Mouse (Mus musculus) hindbrain, embryonic 10.5 days (tissue): ENCODE data around the gene Socs3. TPM values are rescaled to one million over a fixed set of nuclear protein-coding genes. Genes with fewer than 3 reads are reported as not detected.

ENCODE experiments used
- DNase-seq: peaks from one replicate; pipeline ENCODE4 v3.0.0-alpha.2; 2017; ENCODE audit warnings: low spot score
- H3K27ac ChIP-seq: fragments of 300-500 bp; sonication (generic); 2 replicates; pipeline ENCODE4 v1.5.1; 2016; ENCODE audit warnings: mild to moderate bottlenecking, moderate library complexity
- H3K27me3 ChIP-seq: fragments of 300-500 bp; sonication (generic); 2 replicates; pipeline ENCODE4 v1.6.1; 2016; ENCODE audit warnings: mild to moderate bottlenecking; ENCODE audit not compliant: poor library complexity, insufficient read depth, severe bottlenecking
- H3K36me3 ChIP-seq: fragments of 300-500 bp; sonication (generic); 2 replicates; pipeline ENCODE4 v1.6.1; 2016; ENCODE audit warnings: mild to moderate bottlenecking, moderate library complexity
- H3K4me1 ChIP-seq: fragments of 300-500 bp; sonication (generic); replicated peaks from 2 replicates; pipeline ENCODE4 v1.6.1; 2016; ENCODE audit warnings: mild to moderate bottlenecking
- H3K4me3 ChIP-seq: fragments of 300-500 bp; sonication (generic); 2 replicates; pipeline ENCODE4 v1.5.1; 2016; ENCODE audit warnings: mild to moderate bottlenecking, moderate library complexity
- H3K9me3 ChIP-seq: fragments of 300-500 bp; sonication (generic); 2 replicates; pipeline ENCODE4 v1.6.1; 2016; ENCODE audit warnings: mild to moderate bottlenecking, moderate library complexity
- WGBS: fragments of 180-500 bp; shearing (Covaris S2); methylation state at CpG from one replicate; pipeline ENCODE4 v1.1.7; 2016; 5-methylcytosine and 5-hydroxymethylcytosine counted together
- polyA plus RNA-seq: library from polyadenylated mRNA; unstranded; fragments of >200 nt; fragmentation: Nextera tagmentation; extraction: Ambion mirVana; gene quantifications from 2 replicates; pipeline ENCODE4 v1.2.1, GENCODE M21; 2016

Socs3 gene
- polyA plus RNA-seq, 1 experiment from 2014 or later = 12.5 TPM

DNA sequence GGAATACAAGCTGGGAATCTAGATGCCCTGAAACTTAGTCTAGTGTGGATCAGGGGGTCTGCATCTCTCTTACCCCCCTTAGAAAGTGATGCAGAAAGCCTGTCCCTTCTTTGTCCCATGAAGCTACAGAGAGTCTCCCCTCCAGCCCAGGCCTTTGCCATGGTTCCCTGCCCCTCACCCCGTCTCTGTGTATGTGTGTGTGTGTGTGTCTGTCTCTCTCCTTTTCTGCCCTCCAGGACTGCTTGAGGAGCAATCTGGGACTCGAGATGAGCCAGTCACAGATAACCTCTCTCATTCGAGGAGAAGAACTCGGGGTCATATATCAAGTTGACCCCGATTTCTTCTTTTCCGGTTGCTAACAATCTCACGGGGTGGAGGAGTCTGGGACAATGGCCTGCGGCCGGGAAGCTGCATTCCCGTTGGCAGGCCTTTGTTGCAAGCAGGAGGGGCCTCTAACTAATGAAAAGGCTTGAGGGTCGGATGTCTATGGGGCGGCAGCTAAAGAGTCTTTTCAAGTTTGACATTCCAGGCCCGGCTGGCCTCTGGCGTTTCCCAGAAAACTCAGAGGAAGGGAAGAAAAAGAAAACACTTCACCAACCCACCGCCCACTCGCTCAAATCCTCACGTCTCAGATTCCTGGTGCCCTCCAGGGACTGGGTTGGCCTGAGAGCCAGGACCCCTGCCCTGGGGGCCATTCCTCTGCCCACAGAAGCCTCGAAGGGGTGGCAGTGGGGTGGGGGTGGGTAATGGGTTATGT, 5.5 kb upstream of the Socs3 start:
- H3K27ac ChIP-seq = peak overlapping the region; percentile 93
- H3K9me3 ChIP-seq = no peaks in the 10 kb centered on the region
- DNase-seq = peak; percentile 85
- H3K27me3 ChIP-seq = peaks cover 29% of the 10 kb centered on the region
- peak overlapping the region; percentile 41 for H3K4me3 ChIP-seq
- no peaks in the 10 kb centered on the region for H3K36me3 ChIP-seq
- peaks cover 83% of the 10 kb centered on the region for H3K4me1 ChIP-seq
- WGBS = under 1% methylated on average over 18 of the region's 18 CpGs

DNA sequence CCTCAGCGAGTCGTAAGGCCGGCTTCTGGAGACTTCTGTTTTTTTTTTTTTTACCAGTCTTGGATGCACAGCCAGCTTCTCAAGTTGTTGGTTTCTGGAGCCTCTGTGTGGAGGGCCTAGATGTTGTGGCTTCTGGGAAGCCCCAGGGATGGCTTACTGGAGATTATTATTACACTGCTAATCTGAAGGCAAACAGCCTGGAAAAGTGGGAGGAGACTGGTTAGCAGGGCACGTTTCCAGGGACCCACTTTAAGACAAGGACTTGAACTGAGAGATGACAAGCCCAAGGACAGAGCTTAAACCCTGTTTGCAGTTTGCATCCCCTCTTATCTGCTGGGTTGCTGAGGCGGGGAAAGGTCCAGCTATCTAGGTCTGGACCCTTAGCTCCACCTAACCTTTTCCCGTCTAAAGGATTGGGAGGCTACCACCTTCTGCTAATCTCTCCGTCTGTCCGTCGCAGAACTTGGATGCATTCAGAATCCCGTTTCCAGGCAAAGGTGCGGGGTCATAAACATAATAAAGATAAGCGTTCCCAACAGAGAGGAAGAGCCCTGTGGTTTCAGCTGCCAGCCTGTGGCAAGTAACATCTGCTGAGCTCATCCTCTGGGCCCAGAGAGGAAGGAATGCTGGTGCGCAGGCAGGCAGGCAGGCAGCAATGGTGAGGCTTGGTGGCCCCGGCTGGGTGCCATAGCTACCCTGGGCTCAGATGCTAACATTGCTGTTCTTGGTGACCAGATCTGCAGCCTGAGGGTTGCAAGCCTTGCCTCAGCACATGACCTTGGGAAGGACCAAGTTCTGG, 4.7 kb upstream of the Socs3 start:
- WGBS = 11% methylated on average over 14 of the region's 14 CpGs
- peak overlapping the region; percentile 93 for H3K27ac ChIP-seq
- H3K27me3 ChIP-seq = peaks cover 35% of the 10 kb centered on the region
- H3K4me3 ChIP-seq = peak overlapping the region; percentile 41; the same call in 1 of the 2 replicates
- peaks cover 92% of the 10 kb centered on the region for H3K4me1 ChIP-seq
- H3K9me3 ChIP-seq = no peaks in the 10 kb centered on the region
- DNase-seq = peak; percentile 43
- no peaks in the 10 kb centered on the region for H3K36me3 ChIP-seq

DNA sequence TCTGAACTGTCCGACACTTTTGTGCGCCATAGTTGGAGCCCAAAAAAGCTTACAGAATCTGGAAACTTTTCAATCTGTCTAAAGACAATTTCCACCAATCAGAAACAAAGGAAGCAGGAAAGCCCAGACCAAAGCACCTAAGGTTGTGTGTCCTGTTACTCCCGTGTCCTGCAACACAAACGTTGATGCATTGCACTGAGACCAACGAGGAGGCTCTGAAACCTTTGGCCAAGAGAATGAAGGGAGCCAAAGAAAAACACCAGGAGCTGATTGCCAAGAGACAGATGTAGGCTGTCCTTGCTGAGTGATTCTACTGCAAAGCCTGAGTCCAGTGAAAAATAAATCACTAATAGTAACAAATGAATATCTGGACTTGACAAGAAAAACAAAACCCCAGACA, 3.7 kb upstream of the Socs3 start:
- Histone ChIP-seq H3K4me1 (peaks cover 94% of the 10 kb centered on the region), H3K27ac (peak overlapping the region; percentile 93), H3K4me3 (no peak overlapping the region), H3K9me3 (no peaks in the 10 kb centered on the region), H3K27me3 (peaks cover 35% of the 10 kb centered on the region), H3K36me3 (no peaks in the 10 kb centered on the region)
- WGBS = 46% methylated on average over 5 of the region's 5 CpGs
- no peak for DNase-seq

DNA sequence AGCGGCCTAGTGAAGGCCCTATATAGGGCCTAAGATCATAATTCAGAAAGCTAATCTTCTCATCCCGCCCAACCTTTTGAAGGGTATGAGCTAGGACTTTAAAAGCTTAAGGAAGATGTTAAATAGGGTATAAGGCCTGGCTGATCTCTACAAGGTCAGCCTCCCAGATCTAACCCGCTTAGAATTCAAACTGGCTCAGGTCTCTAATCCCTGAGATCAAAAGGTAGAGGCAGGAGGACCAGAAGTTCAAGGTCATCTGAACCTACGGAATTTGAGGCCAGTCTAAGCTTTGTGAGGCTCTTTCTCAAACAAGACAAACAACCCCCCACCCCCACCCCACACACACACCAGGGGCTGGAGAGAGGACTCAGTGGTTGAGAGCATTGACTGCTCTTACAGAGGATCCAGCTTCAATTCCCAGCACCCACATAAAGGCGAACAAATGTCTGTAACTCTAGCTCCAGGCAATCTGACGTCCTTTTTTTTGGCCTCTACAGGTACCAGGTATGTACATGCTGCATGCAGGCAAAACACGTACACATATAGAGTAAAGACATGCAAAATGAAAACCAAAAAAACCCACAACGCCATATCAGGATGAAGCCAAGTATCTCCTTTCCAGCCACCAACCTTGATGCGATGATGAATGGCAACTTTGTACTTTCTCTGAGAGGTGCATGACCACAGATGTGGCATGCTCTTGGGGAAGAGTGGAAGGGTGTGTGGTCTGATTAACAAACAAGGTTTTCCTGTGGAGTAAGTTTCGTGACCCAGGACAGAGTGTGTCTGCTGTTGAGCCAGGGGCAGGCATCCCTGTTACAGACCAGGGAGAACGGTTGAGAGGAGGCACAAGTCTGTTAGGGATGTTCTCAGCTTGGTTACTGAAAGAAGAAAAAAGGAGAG, 3.1 kb upstream of the Socs3 start:
- no peaks in the 10 kb centered on the region for H3K36me3 ChIP-seq
- H3K4me3 ChIP-seq = no peak overlapping the region
- peaks cover 40% of the 10 kb centered on the region for H3K27me3 ChIP-seq
- no peaks in the 10 kb centered on the region for H3K9me3 ChIP-seq
- no peak for DNase-seq
- H3K4me1 ChIP-seq = peaks cover 94% of the 10 kb centered on the region
- WGBS = 58% methylated on average over 11 of the region's 11 CpGs
- H3K27ac ChIP-seq = peak overlapping the region; percentile 93

DNA sequence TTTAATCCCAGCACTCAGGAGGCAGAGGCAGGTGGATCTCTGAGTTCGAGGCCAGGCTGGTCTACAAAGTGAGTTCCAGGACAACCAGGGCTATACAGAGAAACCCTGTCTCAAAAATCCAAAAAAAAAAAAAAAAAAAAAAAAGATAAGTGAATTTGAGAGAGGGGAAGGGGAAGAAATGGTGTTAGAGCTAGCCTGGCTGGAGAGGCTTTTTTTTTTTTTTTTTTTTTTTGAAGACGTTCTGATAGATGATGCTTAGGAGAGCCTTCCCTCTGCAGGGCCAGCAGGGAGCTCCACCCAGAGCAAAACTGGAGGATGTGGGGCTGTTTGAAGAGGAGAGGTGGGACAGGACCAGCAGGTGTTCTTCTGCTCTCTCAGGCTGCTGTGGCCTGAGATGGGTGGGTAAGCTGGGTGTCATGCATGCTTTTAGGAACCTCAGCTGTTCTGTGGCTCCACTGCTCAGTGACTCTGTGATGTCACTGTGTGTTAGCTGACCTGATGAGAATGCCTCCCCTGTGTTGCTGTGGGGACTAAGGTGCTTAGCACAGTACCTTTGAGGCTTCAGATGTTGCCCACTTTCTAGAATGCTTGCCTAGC, 1.9 kb upstream of the Socs3 start:
- H3K36me3 ChIP-seq = peaks cover 11% of the 10 kb centered on the region
- H3K4me3 ChIP-seq = no peak overlapping the region
- H3K27me3 ChIP-seq = peaks cover 52% of the 10 kb centered on the region
- peak overlapping the region; percentile 45; the same call in 1 of the 2 replicates for H3K27ac ChIP-seq
- 51% methylated on average over 2 of the region's 2 CpGs for WGBS
- H3K9me3 ChIP-seq = no peaks in the 10 kb centered on the region
- H3K4me1 ChIP-seq = peaks cover 96% of the 10 kb centered on the region
- DNase-seq = no peak

DNA sequence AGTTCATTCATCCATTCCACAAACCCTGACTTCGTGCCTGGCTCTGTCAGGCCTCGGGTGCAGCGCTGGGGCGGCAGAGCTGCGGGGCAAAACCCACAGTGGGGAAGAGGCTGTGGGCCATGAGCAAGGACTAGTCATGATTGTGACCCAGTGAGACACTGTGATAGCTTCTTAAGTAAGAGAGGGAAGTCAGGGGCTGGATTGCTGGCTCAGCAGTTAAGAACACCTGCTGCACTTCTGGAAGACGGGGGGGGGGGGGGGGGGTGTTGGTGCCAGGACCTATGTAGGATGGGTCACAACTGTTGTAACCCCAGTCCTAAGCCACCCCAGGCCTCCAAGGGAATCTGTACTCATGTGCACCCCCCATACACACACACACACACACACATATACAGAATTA, 1.3 kb upstream of the Socs3 start:
- Histone ChIP-seq H3K4me1 (peaks cover 96% of the 10 kb centered on the region), H3K36me3 (peaks cover 17% of the 10 kb centered on the region), H3K9me3 (no peaks in the 10 kb centered on the region), H3K4me3 (no peak overlapping the region), H3K27me3 (peaks cover 58% of the 10 kb centered on the region), H3K27ac (peak overlapping the region; percentile 95; the same call in 1 of the 2 replicates)
- DNase-seq = no peak
- WGBS = 69% methylated on average over 6 of the region's 6 CpGs

DNA sequence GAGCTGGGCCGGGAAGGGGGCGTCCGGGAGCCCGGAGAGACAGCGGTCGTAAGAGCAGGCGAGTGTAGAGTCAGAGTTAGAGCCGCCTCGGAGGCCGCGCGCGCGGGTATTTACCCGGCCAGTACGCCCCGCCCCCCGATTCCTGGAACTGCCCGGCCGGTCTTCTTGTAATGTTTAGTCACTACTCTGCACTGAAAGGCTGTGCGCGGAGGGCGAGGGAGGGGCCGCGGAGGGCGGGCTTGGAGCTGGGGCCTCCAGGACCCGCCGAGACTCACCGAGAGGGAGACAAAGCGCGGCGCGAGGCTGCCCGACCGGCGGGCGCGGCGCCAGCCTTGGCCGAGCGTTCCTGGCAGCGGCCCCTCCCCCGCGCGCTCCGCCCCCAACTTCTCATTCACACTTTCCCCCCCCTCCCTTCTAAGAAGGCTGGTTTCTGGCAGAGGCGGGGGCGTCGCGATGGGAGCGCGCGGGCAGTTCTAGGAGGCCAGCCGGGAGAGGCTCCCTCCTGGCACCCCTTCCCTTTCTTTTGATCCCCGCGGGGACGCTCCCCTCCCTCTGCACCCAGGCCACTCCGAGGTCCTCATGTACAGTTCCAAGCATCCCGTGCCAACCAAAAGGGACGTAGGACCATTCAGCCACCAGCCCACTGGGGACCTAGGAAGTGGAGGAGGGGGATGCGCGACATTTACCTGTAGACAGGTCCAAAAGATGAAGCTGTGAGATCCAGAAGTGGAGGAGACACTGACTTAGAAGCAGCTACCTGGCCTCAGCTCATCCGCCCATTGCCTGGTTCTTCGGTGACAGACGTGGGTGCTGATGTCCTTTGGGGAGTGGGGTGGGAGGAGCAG, 525 bp downstream of the Socs3 start:
- peak; percentile 96 for DNase-seq
- H3K4me3 ChIP-seq = peak overlapping the region; percentile 65
- H3K27me3 ChIP-seq = peaks cover 76% of the 10 kb centered on the region
- peaks cover 96% of the 10 kb centered on the region for H3K4me1 ChIP-seq
- WGBS = under 1% methylated on average over 65 of the region's 65 CpGs
- peak overlapping the region; percentile 95 for H3K27ac ChIP-seq
- peaks cover 18% of the 10 kb centered on the region for H3K36me3 ChIP-seq
- H3K9me3 ChIP-seq = no peaks in the 10 kb centered on the region

DNA sequence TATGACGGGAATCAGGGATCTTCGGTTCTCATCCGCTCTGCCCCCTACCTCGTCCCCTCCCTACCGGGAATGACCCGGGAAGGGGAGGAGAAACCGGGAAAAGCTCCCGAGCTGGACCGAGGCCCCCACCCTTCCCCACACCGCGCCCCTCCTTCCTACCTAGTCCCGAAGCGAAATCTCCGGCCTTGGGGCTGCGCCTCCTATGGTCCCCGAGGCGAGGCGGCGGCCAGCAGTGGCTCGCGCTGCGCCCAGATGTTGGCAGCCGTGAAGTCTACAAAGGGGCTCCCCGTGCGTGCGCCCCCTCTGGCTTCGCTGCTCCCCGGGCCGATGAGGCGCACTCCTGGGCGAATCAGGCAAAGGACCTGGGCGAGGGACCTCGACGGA, 1.1 kb downstream of the Socs3 start:
- Histone ChIP-seq H3K4me3 (peak overlapping the region; percentile 65), H3K9me3 (no peaks in the 10 kb centered on the region), H3K4me1 (peaks cover 96% of the 10 kb centered on the region), H3K27me3 (peaks cover 78% of the 10 kb centered on the region), H3K36me3 (peaks cover 18% of the 10 kb centered on the region), H3K27ac (peak overlapping the region; percentile 95)
- under 1% methylated on average over 34 of the region's 34 CpGs for WGBS
- DNase-seq = no peak

DNA sequence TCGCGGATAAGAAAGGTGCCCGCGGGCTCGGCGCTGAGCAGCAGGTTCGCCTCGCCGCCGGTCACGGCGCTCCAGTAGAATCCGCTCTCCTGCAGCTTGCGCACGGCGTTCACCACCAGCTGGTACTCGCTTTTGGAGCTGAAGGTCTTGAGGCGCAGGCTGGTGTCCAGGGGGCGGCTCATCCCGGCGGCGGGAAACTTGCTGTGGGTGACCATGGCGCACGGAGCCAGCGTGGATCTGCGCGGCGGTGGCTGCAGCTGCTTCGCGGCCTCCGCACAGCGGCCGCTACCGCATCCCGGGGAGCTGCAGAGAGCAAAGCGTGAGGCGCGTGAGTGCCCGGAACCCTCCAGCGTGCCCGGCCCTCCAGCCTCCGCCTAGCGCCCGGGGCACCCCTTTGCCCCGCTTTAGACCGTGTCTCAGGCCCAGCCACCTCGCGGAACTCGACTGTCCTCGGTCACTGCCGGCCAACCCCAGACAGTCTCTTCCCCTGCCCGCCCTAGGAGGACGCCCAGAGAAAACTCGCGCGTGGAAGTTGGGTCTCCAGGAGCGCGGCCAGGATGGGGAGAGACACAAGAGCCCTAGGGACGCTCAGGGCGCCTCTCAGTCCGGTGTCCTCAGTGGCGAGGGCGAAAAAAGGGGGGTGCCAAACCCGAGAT, 1.7 kb downstream of the Socs3 start:
- H3K36me3 ChIP-seq = peaks cover 18% of the 10 kb centered on the region
- peaks cover 96% of the 10 kb centered on the region for H3K4me1 ChIP-seq
- peaks cover 72% of the 10 kb centered on the region for H3K27me3 ChIP-seq
- no peaks in the 10 kb centered on the region for H3K9me3 ChIP-seq
- H3K27ac ChIP-seq = peak overlapping the region; percentile 95
- WGBS = 0% methylated on average over 64 of the region's 64 CpGs
- H3K4me3 ChIP-seq = peak overlapping the region; percentile 65
- DNase-seq = peak; percentile 65

DNA sequence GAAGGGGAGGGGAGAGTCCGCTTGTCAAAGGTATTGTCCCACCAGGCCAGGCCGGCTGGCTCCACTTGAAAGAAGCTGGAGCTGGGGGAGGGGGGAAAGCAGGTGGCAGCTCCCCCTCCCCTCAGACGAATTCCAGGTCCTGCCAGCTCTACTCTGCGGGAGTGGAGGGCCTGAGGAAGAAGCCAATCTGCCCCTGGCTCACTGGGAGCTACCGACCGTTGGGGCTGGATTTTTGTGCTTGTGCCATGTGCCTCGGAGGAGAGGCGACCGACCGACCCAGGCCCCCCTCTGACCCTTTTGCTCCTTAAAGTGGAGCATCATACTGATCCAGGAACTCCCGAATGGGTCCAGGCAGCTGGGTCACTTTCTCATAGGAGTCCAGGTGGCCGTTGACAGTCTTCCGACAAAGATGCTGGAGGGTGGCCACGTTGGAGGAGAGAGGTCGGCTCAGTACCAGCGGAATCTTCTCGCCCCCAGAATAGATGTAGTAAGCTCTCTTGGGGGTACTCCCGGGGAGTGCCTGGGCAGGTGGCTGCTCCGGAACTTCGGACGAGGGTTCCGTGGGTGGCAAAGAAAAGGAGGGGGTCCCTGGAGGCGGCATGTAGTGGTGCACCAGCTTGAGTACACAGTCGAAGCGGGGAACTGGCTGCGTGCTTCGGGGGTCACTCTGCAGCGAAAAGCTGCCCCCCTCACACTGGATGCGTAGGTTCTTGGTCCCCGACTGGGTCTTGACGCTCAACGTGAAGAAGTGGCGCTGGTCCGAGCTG, 2.4 kb downstream of the Socs3 start:
- H3K27ac ChIP-seq = peak overlapping the region; percentile 95

More for the DNA sequence above, 2.4 kb downstream of the Socs3 start:
- 3% methylated on average over 34 of the region's 34 CpGs for WGBS
- Histone ChIP-seq H3K27me3 (peaks cover 65% of the 10 kb centered on the region), H3K36me3 (peaks cover 18% of the 10 kb centered on the region), H3K4me3 (peak overlapping the region; percentile 65), H3K4me1 (peaks cover 96% of the 10 kb centered on the region), H3K9me3 (no peaks in the 10 kb centered on the region)
- DNase-seq = peak; percentile 26
